Mouse (Mus musculus) kidney, embryonic 14.5 days (tissue): ENCODE results near the gene Casq2. TPM values are rescaled to one million over a fixed set of nuclear protein-coding genes. Genes with fewer than 3 reads are reported as not detected.
"Not testable (repeated sequence)": the region's sequence is repeated elsewhere in the genome, so short reads cannot be mapped to it uniquely, and the experiment has no call there.

Experiments used
- ATAC-seq: fragments of 200-750 bp; cut with Nextera tagmentation; 2 replicates; pipeline ENCODE4 v1.8.0; 2017; ENCODE audit warnings: moderate number of reproducible peaks, mild to moderate bottlenecking, moderate TSS enrichment, moderate library complexity; ENCODE audit not compliant: low FRiP score, low TSS enrichment
- H3K27ac ChIP-seq: fragments of 300-500 bp; sonication (generic); 2 replicates; pipeline ENCODE4 v1.5.1; 2014; ENCODE audit warnings: low read depth, mild to moderate bottlenecking, low read length, moderate library complexity, mixed read lengths
- H3K27me3 ChIP-seq: fragments of 300-500 bp; sonication (generic); 2 replicates; pipeline ENCODE4 v1.6.1; 2014; ENCODE audit warnings: mild to moderate bottlenecking, low read length; ENCODE audit not compliant: control insufficient read depth, insufficient read depth
- H3K36me3 ChIP-seq: fragments of 300-500 bp; sonication (generic); 2 replicates; pipeline ENCODE4 v1.6.1; 2014; ENCODE audit warnings: low read length, mixed read lengths; ENCODE audit not compliant: control insufficient read depth, insufficient read depth
- H3K4me1 ChIP-seq: fragments of 300-500 bp; sonication (generic); 2 replicates; pipeline ENCODE4 v1.6.1; 2014; ENCODE audit warnings: low read length, mixed read lengths; ENCODE audit not compliant: control insufficient read depth, insufficient read depth
- H3K4me2 ChIP-seq: fragments of 300-500 bp; sonication (generic); replicated peaks from 2 replicates; pipeline ENCODE4 v1.6.1; 2014; ENCODE audit warnings: low read depth, mild to moderate bottlenecking, low read length
- H3K4me3 ChIP-seq: fragments of 300-500 bp; sonication (generic); 2 replicates; pipeline ENCODE4 v1.5.1; 2014; ENCODE audit warnings: mild to moderate bottlenecking, low read length
- H3K9ac ChIP-seq: fragments of 300-500 bp; sonication (generic); 2 replicates; pipeline ENCODE4 v1.6.1; 2014; ENCODE audit warnings: low read depth, mild to moderate bottlenecking, low read length, moderate library complexity
- H3K9me3 ChIP-seq: fragments of 300-500 bp; sonication (generic); 2 replicates; pipeline ENCODE4 v1.6.1; 2016; ENCODE audit warnings: low read length; ENCODE audit not compliant: control insufficient read depth
- WGBS: fragments of 180-500 bp; shearing (Covaris S2); extraction: QIAGEN DNeasy Blood & Tissue Kit; methylation state at CpG from one replicate; pipeline ENCODE4 v1.1.7; 2014; 5-methylcytosine and 5-hydroxymethylcytosine counted together
- polyA plus RNA-seq: library from polyadenylated mRNA; unstranded; fragments of >200 nt; fragmentation: Nextera tagmentation; extraction: Ambion mirVana; gene quantifications from 2 replicates; pipeline ENCODE4 v1.2.1, GENCODE M21; 2014

The Casq2 gene
- polyA plus RNA-seq, 1 experiment from 2014 or later: 0.50 TPM

- no peaks in the 10 kb centered on the region for H3K27me3 ChIP-seq
- H3K36me3 ChIP-seq: peaks cover 42% of the 10 kb centered on the region
- H3K27ac ChIP-seq: no peak overlapping the region
- no peaks in the 10 kb centered on the region for H3K9me3 ChIP-seq
- H3K4me2 ChIP-seq: no peak overlapping the region
- no peak overlapping the region for H3K9ac ChIP-seq
- WGBS: 74% methylated on average over 14 of the region's 14 CpGs
- peaks cover 12% of the 10 kb centered on the region for H3K4me1 ChIP-seq
- peak; percentile 44; the same call in 1 of the 2 replicates for ATAC-seq
- H3K4me3 ChIP-seq: no peak overlapping the region
Observed at GRCm38 (mm10) chr3:102158759-102159422, 72.7 kb downstream of the Casq2 start.

DNA sequence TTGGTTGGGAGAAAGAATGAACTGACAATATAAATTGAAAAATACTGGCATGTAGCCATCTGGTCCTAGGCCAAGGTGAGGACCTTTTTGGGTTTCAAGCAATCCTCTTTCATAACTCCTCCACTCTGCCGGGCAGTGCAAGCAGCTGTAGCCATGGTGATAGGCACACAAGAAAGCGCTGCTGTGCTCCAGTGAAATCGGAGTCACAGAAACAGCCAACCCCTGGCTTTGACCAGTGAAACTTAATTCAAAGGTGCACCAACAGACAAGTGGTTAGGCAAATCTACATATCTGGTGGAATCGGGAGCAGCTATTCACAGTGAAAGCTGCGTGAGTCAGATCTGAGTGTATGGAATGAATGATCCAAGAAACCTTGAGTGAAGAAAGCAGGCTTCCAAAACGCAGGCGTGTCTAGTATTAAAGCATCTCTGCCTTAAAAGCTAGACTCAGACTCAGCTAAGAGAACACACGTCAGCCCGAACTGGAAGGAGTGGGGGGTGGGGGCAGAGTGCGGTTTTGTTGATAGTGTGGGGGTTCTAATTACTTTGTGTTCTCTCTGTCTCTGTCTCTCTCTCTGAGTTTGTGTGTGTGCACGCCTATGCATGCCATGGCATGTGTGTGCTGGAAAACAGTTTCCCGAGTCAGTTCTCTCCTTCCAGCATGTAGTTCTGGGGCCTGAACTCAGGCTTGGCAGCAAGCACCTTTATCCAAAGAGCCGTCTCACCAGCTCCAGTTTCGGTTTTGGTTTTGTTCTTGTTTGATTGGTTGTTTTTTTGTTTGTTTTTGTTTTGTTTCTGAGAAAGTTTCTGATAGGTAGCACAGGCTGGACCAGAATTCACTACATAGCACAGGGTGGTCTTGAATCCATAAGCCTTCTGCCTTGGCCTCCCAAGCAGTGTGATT, 73.5 kb downstream of the Casq2 start:
- Histone ChIP-seq H3K9me3 (no peaks in the 10 kb centered on the region), H3K27me3 (no peaks in the 10 kb centered on the region), H3K36me3 (peaks cover 42% of the 10 kb centered on the region), H3K27ac (0 out of 2 replicates have a peak overlapping the region, but pooled peaks have one; percentile 24), H3K4me2 (no peak overlapping the region), H3K9ac (no peak overlapping the region), H3K4me1 (peaks cover 12% of the 10 kb centered on the region), H3K4me3 (no peak overlapping the region)
- 56% methylated on average over 14 of the region's 14 CpGs for WGBS
- ATAC-seq: peak; percentile 83

GRCm38 (mm10) chr3:102163861-102164260, 77.6 kb downstream of the Casq2 start:
- H3K4me2 ChIP-seq, ATAC-seq, H3K9ac ChIP-seq, H3K9me3 ChIP-seq, H3K27ac ChIP-seq, H3K4me3 ChIP-seq, H3K27me3 ChIP-seq: not testable (repeated sequence)
- WGBS: 90% methylated on average over 1 of the region's 1 CpGs
- Histone ChIP-seq H3K36me3 (peaks cover 28% of the 10 kb centered on the region), H3K4me1 (peaks cover 23% of the 10 kb centered on the region)

DNA sequence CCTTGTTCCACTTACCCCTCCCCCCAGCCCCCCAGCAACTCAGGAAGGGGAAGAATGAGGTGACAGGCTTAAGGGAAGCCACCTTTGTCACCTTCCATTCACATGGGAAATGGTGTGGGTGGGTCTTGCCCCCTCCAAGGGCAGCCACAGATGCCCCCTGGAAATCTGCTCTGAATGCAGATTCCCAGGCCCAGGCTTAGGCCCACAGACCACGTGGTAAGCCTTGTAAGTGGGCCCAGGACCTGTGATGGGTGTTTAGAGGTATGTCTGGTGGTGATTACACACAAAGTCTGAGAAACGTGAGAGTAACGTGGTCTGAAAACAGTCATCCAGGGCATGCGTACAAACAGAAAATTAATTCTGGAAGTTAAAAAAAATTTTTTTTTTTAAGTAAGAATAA, 78.7 kb downstream of the Casq2 start:
- H3K9me3 ChIP-seq: no peaks in the 10 kb centered on the region
- H3K36me3 ChIP-seq: peaks cover 28% of the 10 kb centered on the region
- H3K9ac ChIP-seq: no peak overlapping the region
- H3K27me3 ChIP-seq: no peaks in the 10 kb centered on the region
- H3K4me3 ChIP-seq: no peak overlapping the region
- H3K27ac ChIP-seq: no peak overlapping the region
- peaks cover 18% of the 10 kb centered on the region for H3K4me1 ChIP-seq
- no peak for ATAC-seq
- 69% methylated on average over 4 of the region's 4 CpGs for WGBS
- no peak overlapping the region for H3K4me2 ChIP-seq

DNA sequence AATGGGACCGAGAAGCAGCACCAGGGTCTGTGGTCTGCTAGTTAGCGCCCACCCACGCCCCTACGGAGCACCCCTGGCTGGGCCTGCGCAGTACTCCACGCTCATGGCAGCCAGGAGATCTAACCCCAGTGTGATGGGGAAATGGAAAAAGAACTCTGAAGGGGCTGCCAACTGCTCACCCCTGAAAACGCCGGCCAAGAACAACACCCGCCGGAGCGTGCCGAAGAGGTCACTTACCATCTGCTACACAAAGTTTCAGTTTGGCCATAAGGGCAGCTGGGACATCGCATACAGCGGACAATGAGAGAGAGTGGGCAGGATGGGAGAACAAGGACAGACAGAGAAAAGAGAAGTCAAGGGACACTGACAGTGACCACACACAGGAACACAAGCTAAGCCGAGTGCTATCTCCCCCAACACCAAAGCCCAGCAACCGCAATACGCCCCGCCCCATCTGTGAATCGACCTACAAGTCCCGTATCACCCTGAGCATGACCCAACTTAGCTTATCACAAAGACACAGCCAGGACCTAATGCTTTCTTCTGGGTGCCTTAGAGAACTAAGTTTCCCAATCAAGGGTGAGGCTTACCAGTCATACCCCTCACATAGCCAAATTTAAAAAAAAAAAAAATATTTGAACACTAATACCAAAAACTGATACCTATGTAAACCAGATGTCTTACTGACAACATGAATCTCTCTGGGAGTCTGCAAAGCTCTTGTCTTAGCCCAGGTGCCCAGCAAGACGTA, 79.5 kb downstream of the Casq2 start:
- H3K9ac ChIP-seq: no peak overlapping the region
- no peak overlapping the region for H3K4me2 ChIP-seq
- H3K27me3 ChIP-seq: no peaks in the 10 kb centered on the region
- H3K4me3 ChIP-seq: no peak overlapping the region
- peaks cover 17% of the 10 kb centered on the region for H3K4me1 ChIP-seq
- no peaks in the 10 kb centered on the region for H3K9me3 ChIP-seq
- no peak overlapping the region for H3K27ac ChIP-seq
- H3K36me3 ChIP-seq: peaks cover 27% of the 10 kb centered on the region
- WGBS: 77% methylated on average over 21 of the region's 21 CpGs
- 0 out of 2 replicates have a peak, but pooled peaks have one; percentile 14 for ATAC-seq

DNA sequence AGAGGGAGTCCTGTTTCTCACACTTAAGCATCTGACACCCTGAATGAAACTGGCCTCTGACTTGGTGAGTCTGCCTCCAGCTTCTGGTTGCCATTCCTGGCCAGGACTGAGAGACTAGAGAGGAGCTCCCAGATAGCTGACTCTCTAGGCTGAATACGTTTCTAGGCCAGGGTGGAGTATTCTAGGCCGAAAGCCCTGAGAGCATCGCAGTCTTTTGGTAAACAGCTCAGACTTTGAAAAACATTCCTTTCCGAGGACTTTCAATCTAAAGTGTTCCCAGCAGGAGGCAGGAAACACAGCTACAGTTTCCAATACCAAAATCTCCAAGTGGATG, 80.0 kb downstream of the Casq2 start:
- Histone ChIP-seq H3K4me1 (peaks cover 17% of the 10 kb centered on the region), H3K27ac (no peak overlapping the region), H3K27me3 (no peaks in the 10 kb centered on the region), H3K9me3 (no peaks in the 10 kb centered on the region), H3K4me3 (no peak overlapping the region), H3K9ac (no peak overlapping the region), H3K36me3 (peaks cover 22% of the 10 kb centered on the region), H3K4me2 (no peak overlapping the region)
- ATAC-seq: no peak
- WGBS: 81% methylated on average over 4 of the region's 4 CpGs

- no peak overlapping the region for H3K4me2 ChIP-seq
- no peaks in the 10 kb centered on the region for H3K27me3 ChIP-seq
- 85% methylated on average over 8 of the region's 8 CpGs for WGBS
- H3K4me1 ChIP-seq: peaks cover 17% of the 10 kb centered on the region
- H3K4me3 ChIP-seq: no peak overlapping the region
- ATAC-seq: no peak
- H3K36me3 ChIP-seq: peaks cover 16% of the 10 kb centered on the region
- H3K9me3 ChIP-seq: no peaks in the 10 kb centered on the region
- H3K27ac ChIP-seq: no peak overlapping the region
- H3K9ac ChIP-seq: no peak overlapping the region
Observed at GRCm38 (mm10) chr3:102166794-102167193, 80.6 kb downstream of the Casq2 start.

GRCm38 (mm10) chr3:102167555-102168210, 81.5 kb downstream of the Casq2 start:
- ATAC-seq: peak; percentile 43; the same call in 1 of the 2 replicates
- Histone ChIP-seq H3K27me3 (no peaks in the 10 kb centered on the region), H3K36me3 (peaks cover 14% of the 10 kb centered on the region), H3K9ac (no peak overlapping the region), H3K4me2 (no peak overlapping the region), H3K27ac (no peak overlapping the region), H3K4me3 (no peak overlapping the region), H3K9me3 (no peaks in the 10 kb centered on the region), H3K4me1 (peaks cover 17% of the 10 kb centered on the region)
- WGBS: 24% methylated on average over 10 of the region's 10 CpGs
